Mouse (Mus musculus): ENCODE data around the gene Snx7. TPM values are rescaled to one million over a fixed set of nuclear protein-coding genes. Genes with fewer than 3 reads are reported as not detected.

Gene Snx7
- polyA plus RNA-seq, 1 experiment from 2014 or later: 40.2 TPM

Small RNA genes lying within 50 kb of the gene (microRNA-seq; reads per million reads assigned to microRNA genes)
- gene Gm24811: not detected

All from heart, embryonic 16.5 days (tissue).